Mouse (Mus musculus) layer of hippocampus, adult 9-11 months (tissue): ENCODE results near the gene 1700011M02Rik.
"Not testable (repeated sequence)": the region's sequence is repeated elsewhere in the genome, so short reads cannot be mapped to it uniquely, and the experiment has no call there.

Source experiments
- DNase-seq: peaks from one replicate; pipeline ENCODE4 v3.0.0; 2022

Gene 1700011M02Rik

GRCm38 (mm10) chrX:102908587-102908986, at the start of gene 1700011M02Rik, which contains the start of gene Dmrtc1a:
TSS of gene 1700011M02Rik (plus strand) at chrX:102908905.
TSS of gene Dmrtc1a (minus strand) at chrX:102908687.
- not testable (repeated sequence) for DNase-seq

- DNase-seq, result no peak
Observed at GRCm38 (mm10) chrX:102867871-102868270, 40.8 kb upstream of the 1700011M02Rik start, which contains the start of gene 1700031F05Rik. TSS of gene 1700031F05Rik (minus strand) at chrX:102867971.

- DNase-seq, result not testable (repeated sequence)
Observed at GRCm38 (mm10) chrX:102914823-102915222, 6.1 kb downstream of the 1700011M02Rik start.

GRCm38 (mm10) chrX:102926707-102927106, 18.0 kb downstream of the 1700011M02Rik start:
- DNase-seq, result not testable (repeated sequence)

DNA sequence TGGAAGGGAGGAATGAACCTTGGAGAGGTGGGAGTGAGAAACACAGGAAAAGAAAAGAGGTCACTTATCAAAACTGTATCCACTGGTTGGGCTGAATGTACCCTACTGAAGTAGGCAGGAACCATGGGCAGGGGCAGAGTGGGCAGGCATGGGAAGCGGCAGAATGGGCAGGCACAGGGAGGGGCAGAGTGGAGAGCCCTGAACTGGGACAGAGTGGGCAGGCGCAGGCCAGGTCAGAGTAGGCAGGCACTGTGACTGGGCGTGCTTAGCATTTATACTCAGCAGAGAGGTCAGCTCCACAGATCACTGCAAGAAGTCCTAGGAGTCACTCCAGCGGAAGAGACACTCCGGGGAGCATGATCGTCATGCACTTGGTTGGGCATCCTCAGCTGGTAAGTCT, 19.4 kb downstream of the 1700011M02Rik start, which contains the start of gene 1700018G05Rik:
1700018G05Rik (plus strand) TSS at position 301 of the 400 bp plus-strand sequence.
- not testable (repeated sequence) for DNase-seq

DNA sequence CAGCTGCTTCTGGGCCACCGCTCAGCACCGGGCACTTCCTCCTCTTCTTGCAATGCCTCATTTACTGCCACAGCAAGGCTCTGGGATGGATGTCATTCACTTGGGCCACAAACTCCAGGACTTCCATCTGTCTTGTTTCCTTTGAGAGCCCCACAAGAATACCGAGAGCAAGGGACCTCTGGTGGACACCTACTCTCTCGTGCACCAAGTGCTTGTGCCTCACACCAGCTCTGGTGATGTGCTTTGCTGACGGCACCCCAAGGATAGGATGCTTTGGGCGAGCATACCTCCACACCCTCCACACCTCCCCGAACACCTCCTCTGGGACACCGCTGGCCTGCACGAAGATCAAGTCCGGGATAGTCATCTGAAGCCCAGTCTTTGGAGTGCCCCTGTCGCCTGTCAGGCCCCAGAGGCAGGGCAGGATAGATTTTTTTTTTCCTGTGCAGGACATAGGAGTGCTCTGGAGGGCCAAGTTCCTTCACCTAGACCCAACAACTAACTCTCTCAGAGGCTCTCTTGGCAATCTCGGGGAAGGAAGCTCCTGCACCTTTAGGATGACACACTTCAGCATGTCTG, 24.4 kb downstream of the 1700011M02Rik start:
- no peak for DNase-seq

GRCm38 (mm10) chrX:102933571-102934394, 25.1 kb downstream of the 1700011M02Rik start:
- DNase-seq, result peak; percentile 49

- no peak for DNase-seq
Observed at GRCm38 (mm10) chrX:102934395-102934764, 25.7 kb downstream of the 1700011M02Rik start.

DNA sequence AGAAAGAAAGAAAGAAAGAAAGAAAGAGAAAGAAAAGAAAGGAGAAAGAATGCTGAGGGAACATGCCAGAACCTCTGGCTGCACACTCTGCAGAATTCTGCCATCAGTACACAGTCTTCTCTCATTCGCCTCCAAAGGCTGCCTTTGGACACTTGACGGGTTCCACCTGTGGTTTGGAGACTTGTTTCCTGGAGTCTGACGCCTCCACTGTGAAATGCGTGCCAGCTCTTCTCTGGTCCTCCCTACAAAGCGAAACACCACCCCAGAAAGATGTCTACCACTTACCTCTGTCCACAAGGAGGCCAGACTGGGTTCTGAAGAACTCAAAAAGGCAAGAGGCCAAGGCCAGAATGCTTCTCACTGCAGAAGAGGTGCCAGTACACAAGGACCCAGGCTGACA, 28.0 kb downstream of the 1700011M02Rik start:
- DNase-seq, result no peak

- peak; percentile 71 for DNase-seq
Observed at GRCm38 (mm10) chrX:102950136-102950535, 41.4 kb downstream of the 1700011M02Rik start.

- no peak for DNase-seq
Observed at GRCm38 (mm10) chrX:102958917-102959316, 50.2 kb downstream of the 1700011M02Rik start.
